Mouse (Mus musculus) right cerebral cortex, postnatal 4 days (tissue): ENCODE data around the gene Gm20388.

Experiments used
- DNase-seq: peaks from one replicate; pipeline ENCODE4 v3.0.0-alpha.2; 2022

Gm20388 gene

DNA sequence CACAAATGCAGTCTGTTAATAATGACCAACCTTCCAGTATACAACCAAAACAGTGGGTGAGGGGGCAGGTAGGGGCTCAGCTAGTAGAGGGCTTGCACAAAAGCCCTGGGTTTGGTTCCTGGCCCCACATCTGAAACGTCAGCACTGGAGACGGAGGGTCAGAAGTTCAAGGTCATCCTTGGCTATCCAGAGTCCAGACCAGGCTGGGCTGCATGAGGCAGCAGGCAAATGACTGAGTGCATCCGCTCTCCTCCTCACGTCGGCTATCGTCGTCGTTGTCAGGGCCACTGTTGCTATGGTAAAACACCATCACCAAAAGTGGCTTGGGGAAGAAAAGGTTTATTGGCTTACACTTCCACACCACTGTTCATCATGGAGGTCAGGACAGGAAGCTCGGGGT is 2503.7 kb downstream of the Gm20388 start:
- no peak for DNase-seq

GRCm38 (mm10) chr8:122415554-122415953 is 2504.9 kb downstream of the Gm20388 start:
- no peak for DNase-seq

DNA sequence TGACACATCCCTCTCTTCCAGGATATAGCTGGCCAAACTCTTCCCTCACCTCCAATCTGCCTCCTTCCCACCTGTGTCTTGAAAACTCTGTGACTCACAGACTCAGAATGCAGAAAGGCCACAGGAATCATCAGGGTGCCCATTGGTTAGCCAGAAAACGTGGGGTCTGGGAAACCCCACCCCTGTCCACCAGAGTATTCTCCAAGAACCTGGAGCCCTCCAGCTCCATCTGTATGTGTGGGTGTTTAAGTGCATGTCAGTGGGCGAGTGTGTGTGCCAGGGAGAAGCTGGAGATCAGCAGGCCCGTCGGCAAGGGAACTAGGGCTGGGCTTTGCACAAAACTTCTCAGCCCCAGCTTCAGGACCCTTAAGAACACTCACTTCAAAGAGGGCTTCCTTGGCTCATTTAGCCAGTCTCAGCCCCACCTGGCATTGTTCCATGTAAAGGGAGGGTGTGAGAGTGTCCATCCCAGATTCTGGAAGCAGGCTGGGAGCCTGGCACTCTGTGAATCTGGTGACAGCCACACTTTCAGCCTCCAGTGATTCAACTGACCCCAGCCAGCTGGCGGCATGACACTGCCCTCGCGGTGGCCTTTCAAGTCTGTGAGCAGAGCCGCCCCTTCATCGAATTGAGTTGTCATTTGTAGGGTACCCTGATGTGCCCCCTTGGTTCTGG is 2509.4 kb downstream of the Gm20388 start:
- DNase-seq, result no peak

DNA sequence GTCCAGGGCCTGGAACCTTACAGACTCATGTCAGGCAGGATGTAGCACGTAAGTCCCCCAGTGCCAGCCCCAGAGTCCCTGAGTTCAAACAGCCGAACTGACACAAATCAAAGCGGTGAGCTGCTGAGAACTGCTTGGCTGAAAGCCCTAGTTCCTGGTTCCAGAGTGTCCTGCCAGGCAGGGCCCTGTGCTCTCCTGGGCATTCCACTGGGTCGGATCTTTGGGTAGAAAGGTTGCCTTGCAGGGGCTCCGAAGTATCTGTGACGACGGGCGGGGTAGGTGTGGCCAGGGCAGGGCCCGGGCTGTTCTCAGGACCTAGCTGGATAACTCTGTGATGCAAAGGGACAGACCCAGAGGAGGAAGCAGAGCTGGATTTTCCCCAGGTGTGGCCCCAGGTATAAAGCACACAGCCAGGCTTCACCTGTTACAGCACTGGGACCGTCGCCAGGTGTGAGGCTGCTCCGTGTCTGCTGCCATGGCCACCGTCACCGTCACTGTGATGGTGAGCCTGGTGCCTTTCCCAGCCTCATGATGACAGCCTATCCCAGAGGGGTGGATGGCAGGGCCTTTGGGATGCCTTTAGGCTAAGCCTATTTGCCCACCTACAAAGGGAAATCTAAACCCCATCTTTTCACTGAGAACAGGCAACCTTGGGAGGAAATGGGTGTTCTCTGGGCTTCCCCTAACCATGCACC is 2510.9 kb downstream of the Gm20388 start, which contains the start of gene Il17c:
Il17c (plus strand) TSS at position 645 of the 695 bp plus-strand sequence.
- no peak for DNase-seq

- DNase-seq, result no peak
These were observed 2512.6 kb downstream of the Gm20388 start for GRCm38 (mm10) chr8:122423217-122423616.

GRCm38 (mm10) chr8:122423659-122424058 is 2513.0 kb downstream of the Gm20388 start:
- DNase-seq, result no peak

DNA sequence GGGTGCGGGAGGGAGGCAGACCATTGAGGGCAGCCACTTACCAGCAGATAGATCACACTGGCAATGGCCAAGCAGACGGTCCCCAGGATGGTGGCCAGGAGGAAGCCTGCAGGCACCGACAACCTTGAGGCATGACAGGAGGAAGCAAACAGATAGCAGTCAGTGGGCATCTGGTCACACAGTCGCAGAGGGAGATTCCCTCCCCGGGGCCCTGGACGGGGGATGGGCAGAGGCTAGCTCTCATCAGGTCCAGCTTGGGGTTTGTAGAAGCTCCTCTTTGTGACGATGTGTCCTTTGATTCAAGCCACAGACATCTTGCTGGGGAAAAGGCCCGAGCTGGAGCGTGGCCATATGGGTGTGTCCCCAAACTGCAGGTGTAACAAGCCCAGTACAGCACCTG is 2515.5 kb downstream of the Gm20388 start:
- no peak for DNase-seq

DNA sequence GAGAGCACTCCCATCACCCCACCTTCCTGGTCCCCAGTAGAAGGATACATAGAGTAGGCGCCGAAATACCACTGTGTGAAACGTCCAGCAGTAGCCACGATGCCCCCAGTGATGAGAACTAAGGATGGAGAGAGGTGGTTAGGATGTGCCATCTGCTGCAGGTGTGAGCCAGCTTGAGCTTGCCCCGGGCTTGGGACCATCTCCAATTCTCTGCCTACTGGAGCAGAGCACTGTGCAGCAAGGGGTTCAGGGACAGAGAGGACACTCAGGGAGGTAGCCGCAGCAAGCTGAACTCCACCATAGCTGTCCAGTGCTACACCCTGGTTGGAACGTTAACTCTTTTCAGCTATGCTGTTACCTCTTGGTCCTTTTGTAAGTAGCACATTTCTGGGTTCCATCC is 2517.0 kb downstream of the Gm20388 start:
- DNase-seq, result no peak

DNA sequence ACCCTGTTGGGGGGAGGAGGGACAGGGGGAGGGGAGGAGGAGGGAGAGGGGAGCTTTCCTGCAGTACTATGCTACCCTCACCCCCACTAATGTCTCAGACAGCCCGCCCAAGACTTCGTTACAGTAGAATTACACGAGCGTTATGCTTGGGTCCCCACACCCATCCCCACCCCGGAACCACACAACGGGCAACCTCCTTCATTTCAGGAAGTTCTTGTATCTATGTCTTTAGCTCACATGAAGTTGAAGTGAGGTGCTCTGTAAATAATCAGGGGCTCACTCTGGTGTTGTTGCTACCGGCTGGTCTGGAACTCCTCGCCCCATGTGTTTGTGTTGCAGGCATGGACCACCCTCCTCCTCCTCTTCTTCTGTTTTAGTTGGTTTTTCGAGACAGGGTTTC is 2517.5 kb downstream of the Gm20388 start:
- DNase-seq, result no peak

GRCm38 (mm10) chr8:122430058-122430636 is 2519.5 kb downstream of the Gm20388 start:
- no peak for DNase-seq

GRCm38 (mm10) chr8:122430646-122431045 is 2520.0 kb downstream of the Gm20388 start:
- no peak for DNase-seq

DNA sequence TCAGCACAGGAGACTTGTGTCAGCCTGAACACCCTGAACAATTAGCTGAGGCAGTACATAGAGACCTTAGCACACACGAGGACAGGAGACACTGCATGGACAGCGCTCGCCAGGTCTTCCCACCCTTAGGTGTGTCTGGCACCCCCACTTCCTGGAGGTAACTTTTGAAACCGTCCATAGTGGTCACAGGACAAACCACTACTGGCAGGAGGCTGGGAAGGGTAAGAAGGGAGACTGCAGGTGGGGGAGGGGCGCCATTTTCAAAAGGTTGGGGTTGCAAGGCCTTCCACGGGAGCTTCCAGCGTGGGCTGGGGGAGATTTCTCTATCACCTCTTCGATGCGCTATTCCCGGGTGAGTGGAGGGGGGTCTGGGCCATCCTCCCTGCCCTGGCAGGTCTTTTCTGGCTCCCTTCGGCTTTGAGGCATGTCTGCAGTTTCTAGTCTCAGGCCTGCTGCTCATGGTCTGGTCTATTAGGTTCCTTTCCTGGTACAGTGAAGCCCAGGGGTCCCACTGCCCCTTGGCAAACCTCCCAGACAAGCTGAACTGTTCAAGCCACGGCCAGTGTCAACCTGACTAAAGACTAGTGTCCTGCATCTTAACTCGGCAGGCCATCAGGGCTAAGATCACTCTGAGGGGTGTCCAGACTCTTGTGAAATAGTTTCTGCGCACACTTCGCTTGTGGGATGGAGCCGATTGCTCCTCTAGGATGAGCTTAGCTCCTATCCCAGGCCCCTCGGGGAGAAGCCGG is 2521.2 kb downstream of the Gm20388 start:
- DNase-seq, result peak; percentile 30

DNA sequence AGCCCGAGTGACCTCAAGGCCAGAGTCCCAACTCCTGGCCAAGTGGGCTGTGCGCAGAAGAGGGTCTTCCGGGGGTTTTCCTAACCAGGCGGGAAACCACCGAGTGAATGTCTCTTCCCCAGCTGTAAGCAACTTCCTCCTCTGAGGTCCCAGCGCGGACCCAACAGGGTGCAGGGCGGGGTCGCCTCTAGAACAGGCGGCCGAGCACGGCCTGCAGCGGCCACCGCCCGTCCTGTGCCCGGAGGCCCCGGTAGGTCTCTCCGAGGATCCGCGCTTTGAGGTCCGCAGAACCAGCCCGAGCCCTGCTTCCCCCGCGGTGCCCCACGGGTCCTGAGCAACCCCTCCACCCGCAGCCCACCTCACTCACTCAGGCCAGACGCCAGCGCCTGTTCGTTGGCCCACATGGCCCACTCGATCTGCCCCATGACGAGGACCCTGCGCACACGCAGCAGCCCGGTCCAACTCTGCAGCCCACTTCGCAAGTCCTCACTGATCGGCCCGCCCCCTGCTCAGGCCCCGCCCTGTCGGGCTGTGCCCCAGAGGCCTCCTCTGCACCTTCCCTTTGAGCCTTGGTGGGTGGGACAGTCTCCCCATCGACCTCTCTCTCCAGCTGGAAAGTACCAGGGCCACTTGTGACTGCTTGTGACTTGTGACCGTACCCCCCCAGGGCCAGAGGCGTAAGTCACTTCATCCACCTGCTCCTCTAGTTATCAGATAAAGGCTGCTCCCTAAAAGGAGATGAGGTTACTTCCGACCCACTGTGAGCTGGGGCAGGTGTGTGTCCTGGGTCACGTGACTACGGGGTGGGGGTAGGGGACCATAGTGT is 2522.0 kb downstream of the Gm20388 start, which contains the start of gene Cyba:
Cyba (minus strand) TSS at position 488 of the 826 bp plus-strand sequence.
- peak; percentile 38 for DNase-seq

- DNase-seq, result no peak
These were observed 2522.7 kb downstream of the Gm20388 start for GRCm38 (mm10) chr8:122433269-122433905.

DNA sequence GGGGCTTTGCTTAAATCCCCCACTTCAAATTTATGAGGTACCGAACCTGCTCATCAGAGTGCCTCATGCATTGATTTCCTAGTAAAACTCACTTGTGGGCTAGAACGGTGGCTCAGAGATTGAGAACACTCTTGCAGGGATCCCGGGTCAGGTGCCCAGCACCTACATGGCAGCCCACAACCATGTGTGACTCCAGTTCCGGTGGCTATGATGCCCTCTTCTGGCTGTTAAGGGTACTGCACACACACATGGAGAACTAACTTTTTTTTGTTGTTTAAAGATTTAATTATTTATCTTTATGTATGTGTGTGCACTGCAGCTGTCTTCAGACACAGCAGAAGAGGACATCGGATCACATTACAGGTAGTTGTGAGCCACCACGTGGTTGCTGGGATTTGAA is 2524.7 kb downstream of the Gm20388 start:
- DNase-seq, result no peak

- no peak for DNase-seq
These were observed 2525.5 kb downstream of the Gm20388 start for GRCm38 (mm10) chr8:122436146-122436545.

GRCm38 (mm10) chr8:122436586-122437125 is 2526.0 kb downstream of the Gm20388 start:
- DNase-seq, result no peak

DNA sequence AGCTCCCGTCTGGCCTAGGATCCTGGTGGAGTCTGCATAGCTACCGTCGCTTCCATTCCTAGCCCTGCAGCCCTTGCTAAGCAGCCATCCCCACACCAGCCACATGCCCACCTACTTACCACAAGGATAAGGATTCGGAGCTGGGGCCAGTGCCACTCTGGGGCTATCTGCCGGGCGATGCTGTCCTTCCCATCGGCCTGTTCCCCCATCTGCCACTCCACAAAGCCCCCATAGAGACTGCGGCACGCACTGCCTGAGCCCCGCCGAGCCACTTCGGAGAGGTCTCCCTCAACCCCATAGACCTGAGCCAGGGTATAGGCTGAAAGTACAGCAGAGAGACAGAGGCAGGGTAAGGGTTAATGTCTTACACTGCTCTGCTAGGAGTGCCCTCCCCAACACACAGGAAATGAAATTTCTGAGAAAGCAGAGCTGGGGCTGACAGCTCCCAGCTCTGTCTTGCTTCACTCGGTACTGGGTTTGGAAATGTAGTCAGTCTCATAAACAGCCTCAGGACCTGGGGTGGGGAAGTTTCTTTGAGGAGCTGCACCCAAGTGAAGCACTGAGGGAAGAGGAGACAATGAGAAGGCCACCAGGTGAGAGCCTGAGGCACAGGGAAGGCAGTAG is 2527.2 kb downstream of the Gm20388 start:
- DNase-seq, result no peak

GRCm38 (mm10) chr8:122439336-122439735 is 2528.7 kb downstream of the Gm20388 start:
- DNase-seq, result no peak

- DNase-seq, result no peak
These were observed 2530.7 kb downstream of the Gm20388 start for GRCm38 (mm10) chr8:122441326-122441725.

DNA sequence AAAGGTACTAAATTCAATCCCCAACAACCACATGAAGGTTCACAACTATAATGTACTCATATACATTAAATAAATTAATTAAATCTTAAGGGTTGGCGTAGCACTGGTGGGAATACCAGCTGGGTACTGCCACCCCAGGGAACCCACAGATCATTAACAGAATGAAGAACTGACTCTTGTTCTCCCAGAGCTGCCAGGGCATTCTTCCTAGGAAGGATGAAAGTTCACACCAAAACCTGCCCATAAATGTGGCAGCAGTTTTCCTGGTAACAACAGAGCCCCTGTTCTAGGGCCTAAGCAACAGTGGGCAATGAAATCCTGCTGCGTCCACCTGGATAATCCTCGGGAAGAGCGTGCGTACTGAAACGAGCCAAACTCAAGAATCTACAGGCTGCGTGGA is 2531.7 kb downstream of the Gm20388 start:
- no peak for DNase-seq
